Mouse (Mus musculus): Measurements from ENCODE around the gene Nanp.

Gene Nanp

DNA sequence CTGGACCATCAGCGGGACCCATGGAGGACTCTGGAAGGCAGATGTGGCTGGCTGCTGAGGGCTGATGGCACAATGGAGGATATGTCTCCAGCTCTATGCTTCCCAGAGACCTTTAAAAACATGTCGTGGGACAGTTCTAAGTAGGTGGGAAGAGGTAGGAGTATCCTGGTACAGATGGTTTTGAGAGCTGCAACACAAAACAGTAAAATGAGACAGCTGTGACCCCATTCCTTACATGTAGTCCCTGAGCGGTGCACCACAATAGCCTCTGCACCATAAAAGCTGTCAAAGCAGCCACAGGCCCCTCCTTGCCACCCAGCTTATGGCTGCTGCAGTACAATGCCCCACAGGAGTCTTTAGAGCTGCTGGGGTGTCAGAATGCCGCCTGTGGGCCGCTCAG is 41.6 kb downstream of the Nanp start:
- no peak for DNase-seq

DNA sequence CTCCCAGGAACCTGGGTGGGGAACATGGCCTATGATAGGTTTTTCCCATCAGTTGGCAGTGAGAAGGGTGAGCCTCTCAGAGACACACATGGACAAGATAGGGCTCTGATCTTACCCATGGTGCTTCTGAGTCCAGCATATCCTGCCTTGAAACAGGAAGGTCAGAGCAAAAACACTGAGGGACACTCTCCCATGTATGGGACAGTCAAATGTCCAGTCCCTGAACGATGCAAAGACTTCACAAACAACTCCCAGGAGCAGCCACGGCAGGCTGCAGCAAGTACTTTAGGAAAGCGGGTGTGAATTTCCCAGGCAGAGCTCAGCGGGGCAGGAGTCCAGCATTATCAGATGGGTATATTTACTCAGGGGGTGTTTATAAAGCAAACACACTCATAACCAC is 43.9 kb downstream of the Nanp start:
- DNase-seq, result no peak

DNA sequence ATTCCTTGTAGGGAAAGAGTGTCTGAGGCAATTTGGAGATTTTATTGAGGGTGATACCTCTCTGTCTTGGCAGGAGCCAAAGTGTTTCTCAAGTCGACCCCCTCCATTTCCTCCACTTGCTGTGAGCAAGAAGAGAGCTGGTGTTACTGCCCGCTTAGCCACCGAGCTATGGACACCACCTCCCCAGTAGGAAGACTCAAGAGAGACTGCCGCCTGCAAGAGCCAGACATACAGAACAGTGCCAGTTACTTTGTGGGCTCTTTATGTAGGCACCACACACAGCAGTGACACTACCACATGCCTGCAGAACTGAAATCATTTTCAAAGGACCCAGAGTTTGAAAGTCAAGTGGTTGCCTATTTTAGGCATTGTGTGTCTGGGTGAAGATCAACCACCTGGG is 48.1 kb downstream of the Nanp start:
- DNase-seq, result no peak

DNA sequence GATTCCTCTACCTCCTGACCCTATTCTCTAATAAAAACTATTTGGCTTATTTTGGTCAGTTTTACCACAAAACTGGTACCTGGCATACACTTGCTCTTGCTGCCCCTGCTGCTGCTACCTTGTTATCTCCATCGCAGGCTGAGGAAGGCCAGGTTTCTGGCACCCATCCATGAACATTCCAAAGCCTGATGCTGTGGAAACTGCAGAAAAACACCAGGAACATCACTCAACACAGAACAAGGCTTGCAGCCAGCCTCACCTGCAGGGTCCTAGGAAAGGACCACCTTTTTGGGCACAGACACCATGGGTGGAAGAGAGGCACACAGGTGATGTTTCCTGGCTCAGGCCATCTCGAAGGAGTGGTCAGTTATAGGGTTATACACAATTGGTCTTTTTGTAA is 48.7 kb downstream of the Nanp start:
- DNase-seq, result no peak

DNA sequence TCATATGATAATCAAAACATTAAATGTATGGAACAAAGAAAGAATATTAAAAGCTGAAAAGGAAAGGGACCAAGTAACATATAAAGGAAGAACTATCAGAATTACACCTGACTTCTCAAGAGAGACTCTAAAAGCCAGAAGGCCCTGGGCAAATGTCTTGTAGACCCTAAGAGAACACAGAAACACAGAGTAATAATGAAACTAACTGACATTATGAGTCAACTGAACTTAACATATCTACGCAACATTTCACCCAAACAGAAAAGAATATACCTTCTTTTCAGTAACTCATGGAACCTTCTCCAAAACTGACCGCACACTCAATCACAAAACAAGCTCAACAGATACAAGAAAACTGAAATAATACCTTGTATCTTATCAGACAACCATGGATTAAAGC is 53.8 kb downstream of the Nanp start:
- DNase-seq, result no peak

DNA sequence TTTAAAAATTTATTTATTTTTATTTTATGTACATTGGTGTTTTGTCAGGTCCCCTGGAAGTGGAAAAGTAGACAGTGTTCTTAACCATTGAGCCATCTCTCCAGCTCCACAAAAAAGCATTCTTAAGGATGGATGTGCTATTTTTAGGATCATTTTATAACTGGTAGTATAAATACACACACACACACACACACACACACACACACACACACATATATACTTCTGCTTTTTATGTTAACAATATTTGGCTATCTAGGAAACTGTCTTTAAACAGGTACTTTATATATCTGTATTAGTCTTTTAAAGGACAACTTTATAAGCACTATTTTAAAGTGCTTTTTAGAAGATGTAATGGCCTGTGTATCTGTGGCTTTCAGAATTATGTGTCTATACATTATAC is 57.1 kb downstream of the Nanp start:
- no peak for DNase-seq

DNA sequence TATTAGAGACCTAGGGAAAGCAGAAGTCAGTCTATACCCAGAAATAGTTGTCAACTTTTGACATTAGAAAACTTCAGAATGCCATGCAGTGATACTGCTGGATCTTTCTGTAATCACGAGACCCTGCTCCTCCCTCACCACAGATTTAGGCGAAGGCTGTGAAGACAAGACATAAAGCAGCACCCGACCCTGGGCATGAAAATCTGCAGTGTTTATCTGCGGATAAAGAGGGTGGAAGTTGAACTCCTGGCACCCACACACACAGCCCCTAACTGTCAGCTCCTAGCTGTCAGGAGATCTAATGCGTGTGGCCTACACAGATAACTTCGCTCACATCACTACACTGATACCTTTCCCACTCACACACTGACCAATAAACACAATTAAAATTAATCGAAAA is 57.7 kb downstream of the Nanp start:
- no peak for DNase-seq

DNA sequence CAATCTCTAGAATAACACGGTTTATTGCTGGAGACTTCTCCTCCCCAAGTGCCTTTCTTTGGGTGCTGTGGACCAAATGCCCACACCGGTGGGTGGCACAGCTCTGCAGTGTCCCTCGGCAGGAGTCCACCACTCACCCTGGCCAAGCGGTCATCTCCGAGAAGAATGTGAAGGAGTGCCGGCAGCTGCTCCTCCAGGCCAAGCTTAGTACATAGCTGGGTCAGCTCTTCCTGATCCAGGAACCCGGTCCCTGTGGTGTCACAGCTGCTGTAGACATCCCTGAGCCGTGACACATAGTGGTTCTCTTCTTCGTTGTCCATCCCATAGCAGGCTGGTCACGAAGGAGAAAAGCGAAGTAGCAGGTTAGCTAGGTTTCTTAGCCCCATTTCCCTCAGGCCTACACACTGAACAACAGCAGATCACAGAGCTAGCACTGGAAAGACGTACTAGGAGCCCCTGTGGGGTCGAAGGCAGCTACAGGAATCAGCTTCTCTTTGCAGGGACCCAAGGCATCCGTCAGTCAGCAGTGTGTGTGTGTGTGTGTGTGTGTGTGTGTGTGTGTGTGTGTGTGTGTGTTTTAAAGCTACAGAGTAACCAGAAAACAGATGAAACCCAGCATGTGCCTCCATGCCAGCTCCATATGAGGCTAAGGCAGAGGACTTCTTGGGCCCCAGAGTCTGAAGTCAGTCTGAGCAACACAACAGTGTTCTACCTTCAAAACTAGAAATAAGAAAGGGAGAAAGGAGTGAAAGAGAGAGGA is 59.2 kb downstream of the Nanp start:
- DNase-seq, result no peak
